ENCODE assay signal across 8 mouse cellular contexts in genomic region chr14:120477982-120478568, GRCm38 (mm10). TPM values are rescaled to one million over a fixed set of nuclear protein-coding genes. Genes with fewer than 3 reads are reported as not detected.
DNase-seq lines count a peak whose midpoint lies in the region; ATAC-seq and TF ChIP-seq lines count a peak whose summit lies in the region.

Gene Rap2a, plus strand, starts transcription at chr14:120478444.

- H3K4me1 ChIP-seq in erythroblast, embryonic 14.5 days (ENCODE audit: control insufficient read depth), result peaks cover 26% of the 10 kb centered on the region
- no peaks in the 10 kb centered on the region for H3K4me1 ChIP-seq in heart, embryonic 11.5 days (ENCODE audit: control insufficient read depth, insufficient read depth, low read length)
- H3K4me1 ChIP-seq in kidney, embryonic 16.5 days (ENCODE audit: insufficient read depth, low read length), result peaks cover 17% of the 10 kb centered on the region
- no peaks in the 10 kb centered on the region; the same call in 1 of the 2 replicates for H3K4me1 ChIP-seq in liver, adult 2 months (ENCODE audit: control insufficient read depth, insufficient read depth, low read length)
- peaks cover 9% of the 10 kb centered on the region for H3K4me1 ChIP-seq in stomach, embryonic 14.5 days (ENCODE audit: control insufficient read depth, insufficient read depth, low read length)

- peaks cover 7% of the 10 kb centered on the region for H3K36me3 ChIP-seq in C2C12 (ENCODE audit: control insufficient read depth, insufficient read depth)
- no peaks in the 10 kb centered on the region for H3K36me3 ChIP-seq in erythroblast, embryonic 14.5 days (ENCODE audit: control insufficient read depth)
- no peaks in the 10 kb centered on the region; the same call in 1 of the 2 replicates for H3K36me3 ChIP-seq in heart, embryonic 11.5 days (ENCODE audit: control insufficient read depth, insufficient read depth, low read length)
- H3K36me3 ChIP-seq in kidney, embryonic 16.5 days (ENCODE audit: insufficient read depth, low read length), result 0 out of 2 replicates have a peak, but pooled peaks cover 9% of the 10 kb centered on the region
- H3K36me3 ChIP-seq in liver, adult 2 months (ENCODE audit: control insufficient read depth, insufficient read depth, low read length), result no peaks in the 10 kb centered on the region
- H3K36me3 ChIP-seq in myocyte (ENCODE audit: control insufficient read depth, insufficient read depth), result no peaks in the 10 kb centered on the region
- no peaks in the 10 kb centered on the region for H3K36me3 ChIP-seq in stomach, embryonic 14.5 days (ENCODE audit: control insufficient read depth, insufficient read depth, low read length)

- ATAC-seq in heart, embryonic 11.5 days (replicated peaks; ENCODE audit: insufficient number of reproducible peaks, low FRiP score, low TSS enrichment), result peak; percentile 91
- peak; percentile 92 for ATAC-seq in kidney, embryonic 16.5 days (ENCODE audit: low FRiP score, low TSS enrichment)
- ATAC-seq in stomach, embryonic 14.5 days (ENCODE audit: insufficient number of reproducible peaks, insufficient read depth, low FRiP score, low read depth), result peak; percentile 90

- peak within 1 kb of the TSS; percentile 89 for H3ac ChIP-seq in C2C12 (ENCODE audit: control insufficient read depth, insufficient read length, low read depth)
- peak within 1 kb of the TSS; percentile 81 for H3ac ChIP-seq in myocyte (ENCODE audit: control insufficient read depth, insufficient read length)

- peaks cover 46% of the 10 kb centered on the region for H3K79me2 ChIP-seq in C2C12 (ENCODE audit: control insufficient read depth, insufficient read depth)
- H3K79me2 ChIP-seq in liver, adult 2 months (ENCODE audit: control insufficient read depth, insufficient read depth, low read length), result peaks cover 11% of the 10 kb centered on the region; the same call in 1 of the 2 replicates
- H3K79me2 ChIP-seq in myocyte (ENCODE audit: control insufficient read depth, insufficient read depth), result peaks cover 29% of the 10 kb centered on the region

- peak within 1 kb of the TSS; percentile 94 for H3K27ac ChIP-seq in heart, embryonic 11.5 days (ENCODE audit: low read depth, low read length)
- H3K27ac ChIP-seq in kidney, embryonic 16.5 days (ENCODE audit: low read length), result peak within 1 kb of the TSS; percentile 98
- peak within 1 kb of the TSS; percentile 93 for H3K27ac ChIP-seq in liver, adult 2 months (replicated peaks; ENCODE audit: insufficient read depth, low read depth, low read length)
- H3K27ac ChIP-seq in stomach, embryonic 14.5 days (ENCODE audit: low read length), result peak within 1 kb of the TSS; percentile 91

- under 1% methylated on average over 58 of the region's 78 CpGs for WGBS in heart, embryonic 11.5 days (ENCODE audit: insufficient replicate concordance)
- WGBS in kidney, embryonic 16.5 days, result under 1% methylated on average over 72 of the region's 78 CpGs
- WGBS in liver, adult 2 months, result 1% methylated on average over 62 of the region's 78 CpGs
- under 1% methylated on average over 76 of the region's 78 CpGs for WGBS in stomach, embryonic 14.5 days

- DNase-seq in brain, embryonic 14.5 days (ENCODE audit: low read depth), result peak; percentile 99
- DNase-seq in liver, adult 2 months (ENCODE audit: extremely low read depth, low read depth, low spot score), result peak; percentile 87

- H3K9ac ChIP-seq in heart, embryonic 11.5 days (ENCODE audit: low read depth, low read length), result peak within 1 kb of the TSS; percentile 72
- peak within 1 kb of the TSS; percentile 89 for H3K9ac ChIP-seq in kidney, embryonic 16.5 days (replicated peaks; ENCODE audit: low read length)
- peak within 1 kb of the TSS; percentile 85 for H3K9ac ChIP-seq in liver, adult 2 months (ENCODE audit: low read depth, low read length)
- H3K9ac ChIP-seq in stomach, embryonic 14.5 days (replicated peaks; ENCODE audit: low read depth, low read length), result peak within 1 kb of the TSS; percentile 84

- H3K9me3 ChIP-seq in erythroblast, embryonic 14.5 days (ENCODE audit: control insufficient read depth, low read length), result peaks cover 3% of the 10 kb centered on the region; the same call in 1 of the 2 replicates
- H3K9me3 ChIP-seq in heart, embryonic 11.5 days (replicated peaks; ENCODE audit: control insufficient read depth, low read length), result no peaks in the 10 kb centered on the region
- no peaks in the 10 kb centered on the region for H3K9me3 ChIP-seq in kidney, embryonic 16.5 days (ENCODE audit: low read length)
- no peaks in the 10 kb centered on the region for H3K9me3 ChIP-seq in stomach, embryonic 14.5 days (ENCODE audit: control insufficient read depth, low read depth, low read length)

- TF ChIP-seq POLR2A in brain, embryonic 14.5 days (IDR thresholded peaks at IDR 0.05; ENCODE audit: borderline replicate concordance, extremely low read depth, insufficient read depth, insufficient read length, poor library complexity, severe bottlenecking), result peak; percentile 87
- TF ChIP-seq POLR2A in liver, adult 2 months (IDR thresholded peaks at IDR 0.05; ENCODE audit: extremely low read depth, insufficient read depth, low read length), result peak; percentile 52; the same call in 1 of the 2 replicates
- TF ChIP-seq POLR2A in myocyte (IDR thresholded peaks at IDR 0.05; ENCODE audit: insufficient read length, low read depth), result peak; percentile 73

- H3K4me2 ChIP-seq in heart, embryonic 11.5 days, result peak within 1 kb of the TSS; percentile 68
- H3K4me2 ChIP-seq in kidney, embryonic 16.5 days (replicated peaks; ENCODE audit: low read depth, low read length), result peak within 1 kb of the TSS; percentile 78
- peak within 1 kb of the TSS; percentile 90 for H3K4me2 ChIP-seq in myocyte (ENCODE audit: low read depth)
- peak within 1 kb of the TSS; percentile 53 for H3K4me2 ChIP-seq in stomach, embryonic 14.5 days (replicated peaks; ENCODE audit: low read depth, low read length)

- H3K79me3 ChIP-seq in C2C12 (ENCODE audit: low read depth), result peaks cover 41% of the 10 kb centered on the region

- H3K27me3 ChIP-seq in C2C12 (ENCODE audit: control insufficient read depth, insufficient read depth, insufficient read length) (no peaks in the 10 kb centered on the region), myocyte (ENCODE audit: control insufficient read depth, insufficient read depth, insufficient read length) (no peaks in the 10 kb centered on the region)
- peaks cover 27% of the 10 kb centered on the region for H3K27me3 ChIP-seq in erythroblast, embryonic 14.5 days (ENCODE audit: control insufficient read depth)
- H3K27me3 ChIP-seq in heart, embryonic 11.5 days (ENCODE audit: control insufficient read depth, insufficient read depth, low read length), result no peaks in the 10 kb centered on the region
- no peaks in the 10 kb centered on the region for H3K27me3 ChIP-seq in kidney, embryonic 16.5 days (ENCODE audit: insufficient read depth, low read length)
- H3K27me3 ChIP-seq in liver, adult 2 months (ENCODE audit: control insufficient read depth, insufficient read depth, low read length), result no peaks in the 10 kb centered on the region
- H3K27me3 ChIP-seq in stomach, embryonic 14.5 days (ENCODE audit: control insufficient read depth, insufficient read depth, low read length), result no peaks in the 10 kb centered on the region

- no peak for TF ChIP-seq CTCF in C2C12 (IDR thresholded peaks at IDR 0.05; ENCODE audit: control insufficient read depth, insufficient read depth, insufficient read length)
- TF ChIP-seq CTCF in brain, embryonic 14.5 days (IDR thresholded peaks at IDR 0.05; ENCODE audit: borderline replicate concordance, extremely low read depth, insufficient read depth, insufficient read length), result no peak
- TF ChIP-seq CTCF in liver, adult 2 months (IDR thresholded peaks at IDR 0.05; ENCODE audit: low read depth, low read length), result no peak

- H3K4me3 ChIP-seq in C2C12 (ENCODE audit: insufficient read depth, poor library complexity, severe bottlenecking) (peak within 1 kb of the TSS; percentile 71), myocyte (peak within 1 kb of the TSS; percentile 78)
- H3K4me3 ChIP-seq in erythroblast, embryonic 14.5 days (replicated peaks), result peak within 1 kb of the TSS; percentile 84
- peak within 1 kb of the TSS; percentile 51 for H3K4me3 ChIP-seq in heart, embryonic 11.5 days (ENCODE audit: low read depth, low read length)
- peak within 1 kb of the TSS; percentile 89 for H3K4me3 ChIP-seq in kidney, embryonic 16.5 days (ENCODE audit: low read length)
- peak within 1 kb of the TSS; percentile 72 for H3K4me3 ChIP-seq in liver, adult 2 months (ENCODE audit: insufficient read depth, low read depth, low read length)
- peak within 1 kb of the TSS; percentile 82 for H3K4me3 ChIP-seq in stomach, embryonic 14.5 days (ENCODE audit: low read depth, low read length)

TF ChIP-seq in C2C12, 6 proteins besides CTCF, POLR2A, EP300 and RAD21:
- no peak for TF ChIP-seq MYOD1 (IDR thresholded peaks at IDR 0.05; ENCODE audit: control insufficient read depth, insufficient read length, low read depth)

TF ChIP-seq in myocyte, 11 proteins besides CTCF, POLR2A, EP300 and RAD21:
- no peak for TF ChIP-seq MYOD1 (IDR thresholded peaks at IDR 0.05; ENCODE audit: control insufficient read depth in 1 of 3, insufficient read length in 2 of 3, low read depth in 2 of 3)
- peak; percentile 24 for TF ChIP-seq POLR2AphosphoS2 (IDR thresholded peaks at IDR 0.05; ENCODE audit: insufficient read length, low read depth)
- TF ChIP-seq MAX (IDR thresholded peaks at IDR 0.05; ENCODE audit: low read depth), result no peak
- TF ChIP-seq TCF12 (IDR thresholded peaks at IDR 0.05; ENCODE audit: insufficient read depth, poor library complexity, severe bottlenecking), result no peak

RNA-seq across cellular contexts. Expression of gene Rap2a, which starts in this region (rescaled TPM):
- 11.8 TPM for polyA plus RNA-seq in C2C12 (2012; fragmentation: generic; extraction: Trizol)
- 30.9 and 37.0 TPM in 2 replicates for polyA plus RNA-seq in brain, embryonic 14.5 days (2012; rRNA removed)
- 0.02 and 0.05 TPM in 2 replicates for polyA plus RNA-seq in erythroblast, embryonic 14.5 days (2012)
- 13.8 and 15.1 TPM in 2 replicates for polyA plus RNA-seq in heart, embryonic 11.5 days (2014; fragmentation: Nextera tagmentation; extraction: Ambion mirVana)
- 5.9 and 7.3 TPM in 2 replicates for polyA plus RNA-seq in kidney, embryonic 16.5 days (2015; fragmentation: Nextera tagmentation; extraction: Ambion mirVana)
- total RNA-seq in liver, adult 2 months (2014; rRNA removed), result 7.4 and 10.3 TPM in 2 replicates
- polyA plus RNA-seq in liver, adult 2 months (2012; rRNA removed), result 10.7 and 12.7 TPM in 2 replicates
- polyA plus RNA-seq in myocyte (2012; fragmentation: generic; extraction: Trizol), result 5.0 TPM
- polyA plus RNA-seq in stomach, embryonic 14.5 days (2014; fragmentation: Nextera tagmentation; extraction: Ambion mirVana), result 11.9 and 13.0 TPM in 2 replicates

Comparison
In these comparisons a context has a peak if more than half of its experiments do, and no peak if none do; other contexts are left out.
1. Peak in every context shown above with its lines: DNase-seq, ATAC-seq, H3K4me3 ChIP-seq and H3K27ac ChIP-seq.